Mouse (Mus musculus) embryonic fibroblast, embryonic 13.5 days (primary cell): Measurements from ENCODE around the gene Nkx6-1. TPM values are rescaled to one million over a fixed set of nuclear protein-coding genes. Genes with fewer than 3 reads are reported as not detected.
A peak's percentile ranks its signal among the peaks of the same experiment; 100 is the strongest.

Experiments used
- H3K27ac ChIP-seq: 2 replicates; pipeline ENCODE4 v1.5.1; 2012; ENCODE audit warnings: low read length, control low read depth, inconsistent platforms; ENCODE audit not compliant: insufficient read depth
- H3K4me1 ChIP-seq: 2 replicates; pipeline ENCODE4 v1.6.1; 2011; ENCODE audit warnings: low read length; ENCODE audit not compliant: control insufficient read depth, insufficient read depth
- H3K4me3 ChIP-seq: 2 replicates; pipeline ENCODE4 v1.5.1; 2011; ENCODE audit warnings: mild to moderate bottlenecking, control low read depth, low read length; ENCODE audit not compliant: insufficient read depth
- CTCF ChIP-seq: IDR thresholded peaks from 2 replicates; pipeline ENCODE4 v1.5.1; 2011; ENCODE audit warnings: mild to moderate bottlenecking, control low read depth, low read length, moderate library complexity, borderline replicate concordance; ENCODE audit not compliant: insufficient read depth
- POLR2A ChIP-seq: IDR thresholded peaks from 2 replicates; pipeline ENCODE4 v1.6.1; 2011; ENCODE audit warnings: low read depth, mild to moderate bottlenecking, control low read depth, low read length, moderate library complexity
- polyA plus RNA-seq: library from polyadenylated mRNA; stranded (reverse); fragments of >200 nt; gene quantifications from 2 replicates; pipeline ENCODE4 v1.2.4, GENCODE M21; 2011; ENCODE audit warnings: low read depth; ENCODE audit not compliant: missing spikeins, insufficient read length

The Nkx6-1 gene
- polyA plus RNA-seq, 1 experiment, result 1.1 TPM

- no peak for TF ChIP-seq CTCF
- no peak for TF ChIP-seq POLR2A
Observed at GRCm38 (mm10) chr5:101660666-101661065, 4.1 kb downstream of the Nkx6-1 start.

GRCm38 (mm10) chr5:101659411-101659971 is 5.3 kb downstream of the Nkx6-1 start:
- H3K27ac ChIP-seq, result no peak overlapping the region
- no peak for TF ChIP-seq POLR2A
- TF ChIP-seq CTCF, result no peak
- no peak overlapping the region for H3K4me3 ChIP-seq
- H3K4me1 ChIP-seq, result no peaks in the 10 kb centered on the region

More at GRCm38 (mm10) chr5:101660666-101661065, 4.1 kb downstream of the Nkx6-1 start:
- Histone ChIP-seq H3K4me3 (no peak overlapping the region), H3K27ac (no peak overlapping the region), H3K4me1 (no peaks in the 10 kb centered on the region)

GRCm38 (mm10) chr5:101658984-101659290 is 5.9 kb downstream of the Nkx6-1 start:
- no peaks in the 10 kb centered on the region for H3K4me1 ChIP-seq
- no peak overlapping the region for H3K27ac ChIP-seq
- no peak overlapping the region for H3K4me3 ChIP-seq
- TF ChIP-seq CTCF (no peak), POLR2A (no peak)

GRCm38 (mm10) chr5:101658188-101658983 is 6.4 kb downstream of the Nkx6-1 start:
- TF ChIP-seq POLR2A, result no peak
- no peak for TF ChIP-seq CTCF
- H3K4me3 ChIP-seq, result no peak overlapping the region
- no peak overlapping the region for H3K27ac ChIP-seq
- H3K4me1 ChIP-seq, result no peaks in the 10 kb centered on the region

- TF ChIP-seq POLR2A (no peak), CTCF (no peak)
- H3K27ac ChIP-seq, result no peak overlapping the region
- H3K4me1 ChIP-seq, result no peaks in the 10 kb centered on the region
- H3K4me3 ChIP-seq, result no peak overlapping the region
Observed at GRCm38 (mm10) chr5:101657698-101658097, 7.1 kb downstream of the Nkx6-1 start.

GRCm38 (mm10) chr5:101656107-101656506 is 8.7 kb downstream of the Nkx6-1 start:
- TF ChIP-seq POLR2A, result no peak
- no peak for TF ChIP-seq CTCF
- H3K4me1 ChIP-seq, result no peaks in the 10 kb centered on the region
- no peak overlapping the region for H3K4me3 ChIP-seq
- H3K27ac ChIP-seq, result no peak overlapping the region

- TF ChIP-seq POLR2A (no peak), CTCF (no peak)
- Histone ChIP-seq H3K27ac (no peak overlapping the region), H3K4me1 (no peaks in the 10 kb centered on the region)
Observed at GRCm38 (mm10) chr5:101655418-101655817, 9.4 kb downstream of the Nkx6-1 start.

GRCm38 (mm10) chr5:101647726-101648686 is 16.8 kb downstream of the Nkx6-1 start:
- H3K4me1 ChIP-seq, result no peaks in the 10 kb centered on the region
- TF ChIP-seq POLR2A (no peak), CTCF (peak; percentile 34; the same call in 1 of the 2 replicates)
- H3K27ac ChIP-seq, result no peak overlapping the region
- H3K4me3 ChIP-seq, result no peak overlapping the region

More at GRCm38 (mm10) chr5:101655418-101655817, 9.4 kb downstream of the Nkx6-1 start:
- no peak overlapping the region for H3K4me3 ChIP-seq

GRCm38 (mm10) chr5:101646961-101647575 is 17.7 kb downstream of the Nkx6-1 start:
- TF ChIP-seq POLR2A (no peak), CTCF (no peak)
- Histone ChIP-seq H3K4me1 (no peaks in the 10 kb centered on the region), H3K4me3 (no peak overlapping the region), H3K27ac (no peak overlapping the region)

- no peak overlapping the region for H3K4me3 ChIP-seq
- no peak overlapping the region for H3K27ac ChIP-seq
- H3K4me1 ChIP-seq, result no peaks in the 10 kb centered on the region
- TF ChIP-seq CTCF, result no peak
- no peak for TF ChIP-seq POLR2A
Observed at GRCm38 (mm10) chr5:101645071-101645470, 19.7 kb downstream of the Nkx6-1 start.
